Mouse (Mus musculus) kidney, postnatal 0 days (tissue): Measurements from ENCODE around the gene Sema3c. TPM values are rescaled to one million over a fixed set of nuclear protein-coding genes. Genes with fewer than 3 reads are reported as not detected.

Experiments used
- ATAC-seq: fragments of 200-750 bp; cut with Nextera tagmentation; replicated peaks from 2 replicates; pipeline ENCODE4 v1.8.0; 2017; ENCODE audit warnings: low read depth, moderate number of reproducible peaks, moderate TSS enrichment, moderate library complexity; ENCODE audit not compliant: low FRiP score
- DNase-seq: peaks from one replicate; pipeline ENCODE4 v3.0.0-alpha.2; 2016; ENCODE audit warnings: low spot score
- H3K27ac ChIP-seq: fragments of 300-500 bp; sonication (generic); 2 replicates; pipeline ENCODE4 v1.5.1; 2014; ENCODE audit warnings: mild to moderate bottlenecking
- H3K27me3 ChIP-seq: fragments of 300-500 bp; sonication (generic); 2 replicates; pipeline ENCODE4 v1.6.1; 2014; ENCODE audit warnings: low read length, mixed read lengths; ENCODE audit not compliant: insufficient read depth
- H3K36me3 ChIP-seq: fragments of 300-500 bp; sonication (generic); 2 replicates; pipeline ENCODE4 v1.6.1; 2014; ENCODE audit warnings: low read length, mixed read lengths; ENCODE audit not compliant: insufficient read depth
- H3K4me1 ChIP-seq: fragments of 300-500 bp; sonication (generic); replicated peaks from 2 replicates; pipeline ENCODE4 v1.6.1; 2014; ENCODE audit warnings: antibody characterized with exemption, low read length, mixed read lengths; ENCODE audit not compliant: insufficient read depth
- H3K4me2 ChIP-seq: fragments of 300-500 bp; sonication (generic); 2 replicates; pipeline ENCODE4 v1.6.1; 2014; ENCODE audit warnings: mild to moderate bottlenecking, low read length, moderate library complexity, mixed read lengths
- H3K4me3 ChIP-seq: fragments of 300-500 bp; sonication (generic); replicated peaks from 2 replicates; pipeline ENCODE4 v1.5.1; 2014; ENCODE audit warnings: low read depth, low read length
- H3K9ac ChIP-seq: fragments of 300-500 bp; sonication (generic); 2 replicates; pipeline ENCODE4 v1.6.1; 2014; ENCODE audit warnings: low read depth, low read length
- H3K9me3 ChIP-seq: fragments of 300-500 bp; sonication (generic); replicated peaks from 2 replicates; pipeline ENCODE4 v1.6.1; 2016; ENCODE audit warnings: low read length, inconsistent platforms, mixed read lengths
- CTCF ChIP-seq: IDR thresholded peaks from 2 replicates; pipeline ENCODE4 v1.5.1; 2016; ENCODE audit warnings: antibody characterized with exemption, low read depth, mild to moderate bottlenecking, moderate library complexity
- WGBS: fragments of 180-500 bp; shearing (Covaris S2); extraction: QIAGEN DNeasy Blood & Tissue Kit; methylation state at CpG from one replicate; pipeline ENCODE4 v1.1.7; 2014; 5-methylcytosine and 5-hydroxymethylcytosine counted together
- polyA plus RNA-seq: library from polyadenylated mRNA; unstranded; fragments of >200 nt; fragmentation: Nextera tagmentation; extraction: Ambion mirVana; gene quantifications from 2 replicates; pipeline ENCODE4 v1.2.1, GENCODE M21; 2015

The Sema3c gene
- polyA plus RNA-seq, 1 experiment from 2014 or later: 63.6 TPM

DNA sequence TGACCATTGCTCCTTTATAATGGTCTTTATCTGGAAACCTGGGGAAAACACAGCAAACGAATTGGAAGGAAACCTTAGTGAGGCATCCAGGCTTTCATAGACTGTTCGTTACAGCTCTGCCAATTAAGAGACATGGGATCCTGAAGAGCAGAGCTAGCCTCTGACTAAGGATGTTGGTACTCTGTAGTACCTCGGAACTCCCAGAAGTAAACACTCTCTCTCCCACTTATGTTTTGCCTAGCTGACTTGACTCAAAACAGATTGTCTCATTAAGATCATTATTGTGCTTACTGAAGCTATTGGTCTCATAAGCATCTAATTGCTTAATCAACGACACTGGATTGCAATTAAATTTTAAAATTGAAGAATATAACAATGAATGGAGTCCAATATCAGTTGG, 138.3 kb downstream of the Sema3c start:
- Histone ChIP-seq H3K27me3 (no peaks in the 10 kb centered on the region), H3K9me3 (no peaks in the 10 kb centered on the region), H3K4me2 (no peak overlapping the region), H3K9ac (no peak overlapping the region), H3K4me3 (no peak overlapping the region), H3K27ac (no peak overlapping the region), H3K36me3 (no peaks in the 10 kb centered on the region), H3K4me1 (no peaks in the 10 kb centered on the region)
- ATAC-seq (no peak), DNase-seq (no peak)
- 80% methylated on average over 4 of the region's 4 CpGs for WGBS
- no peak for TF ChIP-seq CTCF

DNA sequence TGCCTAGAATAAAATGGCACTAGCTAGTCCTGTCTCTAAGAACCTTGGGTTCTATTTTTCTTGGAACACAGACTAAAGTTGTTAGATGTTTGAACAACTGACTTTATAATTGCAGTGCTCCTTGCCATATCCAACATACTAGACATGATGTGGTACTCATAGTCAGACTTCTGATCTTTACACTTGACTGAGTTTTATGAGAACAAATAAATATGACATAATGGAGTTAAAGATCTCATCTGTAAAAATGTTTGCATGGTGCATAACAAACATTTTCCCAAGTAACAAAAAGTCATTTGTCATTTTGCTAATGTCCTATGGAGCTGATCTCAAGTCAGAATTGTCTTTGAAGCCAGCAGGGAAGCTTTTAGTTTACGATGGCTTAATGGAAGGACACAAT, 141.1 kb downstream of the Sema3c start:
- Histone ChIP-seq H3K27me3 (no peaks in the 10 kb centered on the region), H3K4me3 (no peak overlapping the region), H3K9me3 (no peaks in the 10 kb centered on the region), H3K4me2 (no peak overlapping the region), H3K9ac (no peak overlapping the region), H3K4me1 (no peaks in the 10 kb centered on the region), H3K36me3 (no peaks in the 10 kb centered on the region), H3K27ac (no peak overlapping the region)
- TF ChIP-seq CTCF: no peak
- ATAC-seq (no peak), DNase-seq (peak; percentile 67)
- 61% methylated on average over 1 of the region's 1 CpGs for WGBS

DNA sequence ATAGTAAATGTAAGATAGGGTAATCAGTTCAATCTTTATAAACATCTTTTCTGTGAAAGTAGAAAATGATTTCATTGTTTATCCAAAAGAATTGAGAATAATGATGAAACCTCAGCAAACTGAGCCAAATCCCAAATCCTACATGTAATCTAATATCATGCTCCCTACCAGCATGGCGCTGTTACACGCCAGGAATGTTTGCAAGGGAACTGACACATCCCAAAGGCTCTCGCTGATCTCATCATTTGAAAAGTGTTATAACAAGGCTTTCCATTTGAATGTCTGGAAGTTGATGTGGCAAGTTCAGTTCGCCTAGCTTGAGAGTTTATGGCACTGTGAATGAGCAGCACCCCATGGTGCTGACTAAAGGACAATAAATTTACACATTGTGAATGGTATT, 145.9 kb downstream of the Sema3c start:
- H3K9ac ChIP-seq: no peak overlapping the region
- H3K27me3 ChIP-seq: no peaks in the 10 kb centered on the region
- H3K9me3 ChIP-seq: no peaks in the 10 kb centered on the region
- DNase-seq (no peak), ATAC-seq (no peak)
- no peaks in the 10 kb centered on the region for H3K36me3 ChIP-seq
- no peak for TF ChIP-seq CTCF
- 84% methylated on average over 4 of the region's 4 CpGs for WGBS
- no peak overlapping the region for H3K4me2 ChIP-seq
- no peaks in the 10 kb centered on the region for H3K4me1 ChIP-seq
- H3K27ac ChIP-seq: no peak overlapping the region
- no peak overlapping the region for H3K4me3 ChIP-seq

DNA sequence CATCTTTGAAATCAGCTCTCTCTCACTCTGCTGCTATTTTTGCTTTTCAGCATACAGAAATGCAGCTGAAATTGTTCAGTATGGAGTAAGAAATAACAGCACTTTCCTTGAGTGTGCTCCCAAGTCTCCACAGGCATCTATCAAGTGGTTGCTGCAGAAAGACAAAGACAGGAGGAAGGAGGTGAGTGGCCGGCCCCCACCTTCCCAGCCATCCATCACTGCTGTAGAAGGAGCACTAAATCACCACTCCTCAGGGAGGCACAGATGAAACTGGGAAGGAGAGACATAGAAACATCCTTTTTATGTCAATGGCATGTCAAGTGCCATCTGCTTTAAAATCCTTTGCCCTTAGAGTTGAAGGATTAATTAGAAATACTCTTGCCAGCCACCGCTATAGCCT, 149.9 kb downstream of the Sema3c start:
- H3K9ac ChIP-seq: no peak overlapping the region
- no peaks in the 10 kb centered on the region for H3K27me3 ChIP-seq
- no peak overlapping the region for H3K4me3 ChIP-seq
- DNase-seq: no peak
- WGBS: 14% methylated on average over 2 of the region's 2 CpGs
- no peak overlapping the region for H3K4me2 ChIP-seq
- no peak overlapping the region for H3K27ac ChIP-seq
- no peaks in the 10 kb centered on the region for H3K9me3 ChIP-seq
- no peak; the same call in 1 of the 2 replicates for ATAC-seq
- no peaks in the 10 kb centered on the region for H3K36me3 ChIP-seq
- H3K4me1 ChIP-seq: no peaks in the 10 kb centered on the region
- TF ChIP-seq CTCF: no peak

DNA sequence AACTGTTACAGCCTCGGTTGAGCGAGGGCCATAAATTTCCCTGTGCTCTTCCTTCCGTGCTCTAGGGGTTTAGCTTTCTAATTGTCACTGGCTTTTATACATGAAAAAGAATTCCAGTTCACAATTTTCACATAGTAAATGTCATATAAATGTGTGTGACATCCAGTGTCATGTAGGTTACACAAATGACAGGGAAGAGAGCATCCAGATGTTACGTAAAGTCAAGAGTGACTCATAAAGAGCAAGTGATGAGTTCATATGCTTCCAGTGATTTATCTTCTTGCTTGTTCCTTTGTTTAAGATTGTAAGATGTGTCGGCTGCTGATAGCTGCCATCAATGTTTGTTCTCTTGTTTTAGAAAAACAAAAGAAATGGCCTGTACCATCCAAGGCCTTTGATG, 154.0 kb downstream of the Sema3c start:
- TF ChIP-seq CTCF: no peak
- Histone ChIP-seq H3K4me3 (no peak overlapping the region), H3K9ac (no peak overlapping the region), H3K27me3 (no peaks in the 10 kb centered on the region), H3K27ac (no peak overlapping the region), H3K4me1 (no peaks in the 10 kb centered on the region), H3K9me3 (no peaks in the 10 kb centered on the region), H3K36me3 (no peaks in the 10 kb centered on the region), H3K4me2 (no peak overlapping the region)
- DNase-seq (peak; percentile 59), ATAC-seq (peak; percentile 65; the same call in 1 of the 2 replicates)
- whole genome bisulfite sequencing: 34% methylated on average over 5 of the region's 5 CpGs

DNA sequence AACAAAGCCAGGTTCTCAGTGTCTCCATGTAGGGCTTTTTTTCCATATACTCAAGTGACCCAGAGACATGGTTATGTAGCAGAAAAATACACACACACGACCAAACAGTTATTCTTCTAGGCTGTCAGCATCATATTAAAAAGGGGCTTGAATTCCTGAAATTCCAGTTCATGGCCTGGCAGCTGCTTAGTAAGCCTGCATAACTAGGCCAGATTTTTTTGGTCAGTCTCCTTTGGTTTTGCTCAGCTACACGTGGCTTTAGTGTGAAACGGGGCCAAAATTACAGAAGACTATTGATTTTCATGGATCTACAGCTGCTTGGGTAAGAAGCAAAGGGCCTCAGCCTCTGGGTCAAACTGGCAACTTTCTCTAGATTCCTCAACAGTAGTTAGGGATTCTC, 165.7 kb downstream of the Sema3c start:
- peak; percentile 44 for DNase-seq
- 45% methylated on average over 3 of the region's 3 CpGs for WGBS
- no peak for ATAC-seq

DNA sequence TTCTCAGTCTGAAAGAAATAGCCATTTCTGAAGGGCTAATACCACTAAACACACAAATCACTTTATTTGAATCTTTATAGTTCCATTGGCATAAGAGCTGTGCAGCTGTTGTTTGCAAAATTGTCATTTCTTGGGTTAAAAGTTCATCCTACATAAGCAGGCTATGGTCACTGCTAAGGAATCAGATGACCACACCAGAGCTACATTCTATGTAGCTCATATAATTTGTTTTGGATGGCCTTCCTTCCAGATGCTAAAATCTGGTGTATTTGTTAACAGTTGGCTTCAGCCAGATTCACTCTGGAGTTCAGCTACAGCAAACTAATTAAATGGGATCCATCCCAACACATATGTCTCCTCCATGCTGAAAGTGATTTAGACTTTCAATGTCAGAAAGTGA, 172.4 kb downstream of the Sema3c start:
- H3K27me3 ChIP-seq: no peaks in the 10 kb centered on the region
- H3K4me2 ChIP-seq: no peak overlapping the region
- no peaks in the 10 kb centered on the region for H3K36me3 ChIP-seq
- H3K9ac ChIP-seq: no peak overlapping the region
- ATAC-seq (no peak; the same call in 1 of the 2 replicates), DNase-seq (peak; percentile 80)
- no peak overlapping the region for H3K4me3 ChIP-seq
- H3K27ac ChIP-seq: no peak overlapping the region
- no peak for TF ChIP-seq CTCF
- H3K9me3 ChIP-seq: no peaks in the 10 kb centered on the region
- H3K4me1 ChIP-seq: no peaks in the 10 kb centered on the region

More for the DNA sequence above, 165.7 kb downstream of the Sema3c start:
- no peak overlapping the region for H3K4me2 ChIP-seq
- no peak overlapping the region for H3K27ac ChIP-seq
- H3K36me3 ChIP-seq: no peaks in the 10 kb centered on the region
- no peak overlapping the region for H3K9ac ChIP-seq
- H3K4me3 ChIP-seq: no peak overlapping the region
- no peak for TF ChIP-seq CTCF
- no peaks in the 10 kb centered on the region for H3K4me1 ChIP-seq
- H3K9me3 ChIP-seq: no peaks in the 10 kb centered on the region
- no peaks in the 10 kb centered on the region for H3K27me3 ChIP-seq
